Mouse (Mus musculus): ENCODE results near the gene Tlr3.

DNA sequence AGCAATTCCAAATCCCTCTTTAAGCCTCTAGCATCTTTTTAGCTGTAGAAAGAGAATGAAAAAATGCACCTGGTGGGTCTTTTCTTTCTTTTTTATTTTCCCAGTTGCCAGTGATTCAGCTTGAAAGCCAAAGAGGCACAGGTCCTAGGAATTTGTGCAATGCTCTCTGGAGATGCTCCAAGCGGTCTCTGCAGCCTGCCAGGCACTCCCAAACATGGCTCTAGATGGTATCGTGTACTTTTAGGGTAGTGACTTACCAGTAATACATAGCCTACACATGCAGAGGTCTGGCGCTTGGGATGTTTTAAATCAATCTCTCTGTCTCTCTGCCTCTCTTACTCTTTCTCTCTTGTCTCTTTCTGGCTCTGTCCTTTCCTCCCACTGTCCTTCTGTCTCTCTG, 38.0 kb upstream of the Tlr3 start:
- TF ChIP-seq CTCF (IDR thresholded peaks at IDR 0.05; ENCODE audit: insufficient read depth, low read depth, low read length) (no peak), POLR2A (IDR thresholded peaks at IDR 0.05; ENCODE audit: insufficient read depth, low read depth, low read length) (no peak)
